Mouse (Mus musculus) olfactory bulb, adult 2 months (tissue): Measurements from ENCODE around the gene 1700029I15Rik. TPM values are rescaled to one million over a fixed set of nuclear protein-coding genes. Genes with fewer than 3 reads are reported as not detected.
A peak's percentile ranks its signal among the peaks of the same experiment; 100 is the strongest.

Source experiments
- H3K27ac ChIP-seq: fragments of 200-500 bp; 2 replicates; pipeline ENCODE4 v1.5.1; 2012; ENCODE audit warnings: low read depth, low read length; ENCODE audit not compliant: insufficient read depth
- H3K4me1 ChIP-seq: fragments of 200-500 bp; 2 replicates; pipeline ENCODE4 v1.6.1; 2012; ENCODE audit warnings: low read length; ENCODE audit not compliant: control insufficient read depth, insufficient read depth
- H3K4me3 ChIP-seq: fragments of 200-500 bp; 2 replicates; pipeline ENCODE4 v1.5.1; 2012; ENCODE audit warnings: mild to moderate bottlenecking, low read depth, low read length, moderate library complexity; ENCODE audit not compliant: insufficient read depth
- CTCF ChIP-seq: fragments of 200-500 bp; IDR thresholded peaks from 2 replicates; pipeline ENCODE4 v1.5.1; 2012; ENCODE audit warnings: low read depth, mild to moderate bottlenecking, low read length, moderate library complexity; ENCODE audit not compliant: insufficient read depth
- POLR2A ChIP-seq: fragments of 200-500 bp; IDR thresholded peaks from 2 replicates; pipeline ENCODE4 v1.6.1; 2012; ENCODE audit warnings: mild to moderate bottlenecking, low read depth, low read length, moderate library complexity; ENCODE audit not compliant: insufficient read depth
- WGBS: fragments of 180-500 bp; shearing (Covaris S2); methylation state at CpG from one replicate; pipeline ENCODE4 v1.1.7; 2018; 5-methylcytosine and 5-hydroxymethylcytosine counted together
- polyA plus RNA-seq: library from polyadenylated mRNA; stranded (reverse); fragments of >200 nt; gene quantifications from 2 replicates; pipeline ENCODE4 v1.2.4, GENCODE M21; 2012; ENCODE audit warnings: low replicate concordance; ENCODE audit not compliant: missing spikeins, insufficient read depth, insufficient read length

Gene 1700029I15Rik
- polyA plus RNA-seq, 1 experiment, result not detected

GRCm38 (mm10) chr2:92411705-92412104 lies 29.4 kb downstream of the 1700029I15Rik start:
- TF ChIP-seq POLR2A, result no peak
- TF ChIP-seq CTCF, result no peak
- Histone ChIP-seq H3K4me1 (0 out of 2 replicates have a peak, but pooled peaks cover 3% of the 10 kb centered on the region), H3K27ac (no peak overlapping the region), H3K4me3 (no peak overlapping the region)
- WGBS, result 84% methylated on average over 10 of the region's 10 CpGs

GRCm38 (mm10) chr2:92421723-92422387 lies 39.5 kb downstream of the 1700029I15Rik start:
- WGBS, result 87% methylated on average over 7 of the region's 7 CpGs
- TF ChIP-seq CTCF, result no peak
- peaks cover 35% of the 10 kb centered on the region for H3K4me1 ChIP-seq
- H3K4me3 ChIP-seq, result no peak overlapping the region
- no peak overlapping the region for H3K27ac ChIP-seq

- H3K4me3 ChIP-seq, result no peak overlapping the region
- no peak for TF ChIP-seq POLR2A
- TF ChIP-seq CTCF, result no peak
- H3K4me1 ChIP-seq, result peaks cover 37% of the 10 kb centered on the region
- WGBS, result 52% methylated on average over 10 of the region's 10 CpGs
- H3K27ac ChIP-seq, result peak overlapping the region; percentile 83; the same call in 1 of the 2 replicates
Measured at GRCm38 (mm10) chr2:92422388-92423135, 40.2 kb downstream of the 1700029I15Rik start.

- Histone ChIP-seq H3K4me1 (peaks cover 43% of the 10 kb centered on the region), H3K27ac (peak overlapping the region; percentile 83), H3K4me3 (no peak overlapping the region)
- WGBS, result 66% methylated on average over 9 of the region's 9 CpGs
- no peak for TF ChIP-seq CTCF
- TF ChIP-seq POLR2A, result no peak
Measured at GRCm38 (mm10) chr2:92423156-92423555, 40.8 kb downstream of the 1700029I15Rik start.

GRCm38 (mm10) chr2:92423702-92424461 lies 41.5 kb downstream of the 1700029I15Rik start:
- peaks cover 45% of the 10 kb centered on the region for H3K4me1 ChIP-seq
- 7% methylated on average over 9 of the region's 9 CpGs for WGBS
- no peak overlapping the region for H3K4me3 ChIP-seq
- no peak for TF ChIP-seq POLR2A
- TF ChIP-seq CTCF, result no peak
- H3K27ac ChIP-seq, result peak overlapping the region; percentile 83

- H3K4me1 ChIP-seq, result peaks cover 50% of the 10 kb centered on the region
Measured at GRCm38 (mm10) chr2:92424462-92425308, 42.3 kb downstream of the 1700029I15Rik start.

GRCm38 (mm10) chr2:92425366-92425765 lies 43.0 kb downstream of the 1700029I15Rik start:
- no peak overlapping the region for H3K4me3 ChIP-seq
- no peak for TF ChIP-seq CTCF
- no peak for TF ChIP-seq POLR2A
- 37% methylated on average over 4 of the region's 4 CpGs for WGBS
- peaks cover 52% of the 10 kb centered on the region for H3K4me1 ChIP-seq
- peak overlapping the region; percentile 85 for H3K27ac ChIP-seq

More at GRCm38 (mm10) chr2:92424462-92425308, 42.3 kb downstream of the 1700029I15Rik start:
- H3K4me3 ChIP-seq, result no peak overlapping the region
- H3K27ac ChIP-seq, result peak overlapping the region; percentile 85
- 31% methylated on average over 9 of the region's 9 CpGs for WGBS
- TF ChIP-seq CTCF (no peak), POLR2A (no peak)

GRCm38 (mm10) chr2:92426426-92426825 lies 44.1 kb downstream of the 1700029I15Rik start:
- TF ChIP-seq CTCF (no peak), POLR2A (no peak)
- 15% methylated on average over 3 of the region's 3 CpGs for WGBS
- peaks cover 57% of the 10 kb centered on the region for H3K4me1 ChIP-seq
- peak overlapping the region; percentile 77 for H3K27ac ChIP-seq
- H3K4me3 ChIP-seq, result no peak overlapping the region
